Mouse (Mus musculus): ENCODE measurements at regions not wholly inside any gene's neighbourhood (a gene's known extent, or its start where the extent isn't known, plus 50 kb on each side); places are given as distances from the start of the nearest gene placed in this dataset.

GRCm38 (mm10) chr9:46938628-46939027, 59.9 kb upstream of the Gm4791 start:
- DNase-seq (ENCODE audit: low spot score in 2 of 2) = no peak

- DNase-seq (ENCODE audit: low spot score in 2 of 2) = peak in 1 of 2 experiments; percentile 39
Observed at GRCm38 (mm10) chr9:46925641-46926040, 72.9 kb upstream of the Gm4791 start.

DNA sequence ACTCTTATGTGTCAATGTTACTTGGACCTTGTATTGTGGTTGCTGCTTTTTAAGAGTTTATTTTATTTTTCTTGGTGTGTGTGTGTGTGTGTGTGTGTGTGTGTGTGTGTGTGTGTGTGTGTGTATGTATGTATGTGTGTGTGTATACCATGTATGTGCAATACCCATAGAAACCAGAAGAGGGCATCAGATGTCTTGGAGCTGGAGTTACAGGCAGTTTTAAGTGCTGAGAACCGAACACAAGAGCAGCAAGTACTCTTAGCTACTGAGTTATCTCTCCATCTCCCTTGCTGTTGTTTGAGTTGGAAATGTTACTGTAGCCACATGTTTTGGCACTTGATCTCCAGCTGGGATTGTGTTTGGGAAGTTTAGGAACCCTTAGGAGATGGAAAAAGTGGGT, 78.5 kb upstream of the Gm4791 start:
- no peak for DNase-seq (ENCODE audit: low spot score in 2 of 2)

GRCm38 (mm10) chr9:46913238-46913637, 85.3 kb upstream of the Gm4791 start:
- DNase-seq (ENCODE audit: low spot score in 2 of 2) = peak; percentile 61 to 74

DNA sequence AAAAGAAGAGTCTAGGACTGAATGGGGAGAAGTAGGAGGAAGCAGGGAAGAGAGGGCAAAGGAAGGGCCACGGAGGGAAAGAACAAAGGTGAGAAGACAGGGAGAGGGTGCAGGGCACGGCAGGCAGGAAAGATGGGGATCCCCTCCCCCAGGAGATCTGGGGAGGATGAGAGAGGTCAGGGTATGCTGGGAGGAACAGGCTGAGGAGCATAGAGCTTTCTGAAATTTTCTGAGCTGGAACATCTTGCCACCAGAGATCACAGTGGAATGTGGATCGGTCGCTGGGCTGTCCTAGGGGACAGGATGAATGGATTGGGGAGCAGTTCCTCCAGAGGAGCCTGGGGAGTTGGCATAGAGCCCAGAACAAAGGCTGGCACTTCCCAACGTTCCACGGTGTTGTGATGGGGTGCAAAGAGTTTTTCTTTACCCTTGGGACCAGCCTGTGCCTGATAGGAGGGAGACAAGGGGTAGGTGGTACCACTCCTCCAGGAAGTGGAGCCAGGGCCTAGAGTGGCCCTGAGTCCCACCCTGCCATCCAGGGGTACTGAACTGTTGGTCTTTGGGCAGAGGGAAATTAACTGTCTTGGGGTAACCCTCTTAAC, 89.0 kb upstream of the Gm4791 start:
- peak in 1 of 2 experiments; percentile 23 for DNase-seq (ENCODE audit: low spot score in 2 of 2)

- no peak for DNase-seq (ENCODE audit: low spot score in 2 of 2)
Observed at GRCm38 (mm10) chr9:46905081-46905480, 93.5 kb upstream of the Gm4791 start.

GRCm38 (mm10) chr9:46903491-46904220, 94.9 kb upstream of the Gm4791 start:
- DNase-seq (ENCODE audit: low spot score in 2 of 2) = no peak

GRCm38 (mm10) chr9:46899283-46899682, 99.3 kb upstream of the Gm4791 start:
- no peak for DNase-seq (ENCODE audit: low spot score in 2 of 2)

- DNase-seq (ENCODE audit: low spot score in 2 of 2) = peak in 1 of 2 experiments; percentile 31
Observed at GRCm38 (mm10) chr9:46898120-46898519, 100.4 kb upstream of the Gm4791 start.

GRCm38 (mm10) chr9:46891829-46892228, 106.7 kb upstream of the Gm4791 start:
- no peak for DNase-seq (ENCODE audit: low spot score in 2 of 2)

DNA sequence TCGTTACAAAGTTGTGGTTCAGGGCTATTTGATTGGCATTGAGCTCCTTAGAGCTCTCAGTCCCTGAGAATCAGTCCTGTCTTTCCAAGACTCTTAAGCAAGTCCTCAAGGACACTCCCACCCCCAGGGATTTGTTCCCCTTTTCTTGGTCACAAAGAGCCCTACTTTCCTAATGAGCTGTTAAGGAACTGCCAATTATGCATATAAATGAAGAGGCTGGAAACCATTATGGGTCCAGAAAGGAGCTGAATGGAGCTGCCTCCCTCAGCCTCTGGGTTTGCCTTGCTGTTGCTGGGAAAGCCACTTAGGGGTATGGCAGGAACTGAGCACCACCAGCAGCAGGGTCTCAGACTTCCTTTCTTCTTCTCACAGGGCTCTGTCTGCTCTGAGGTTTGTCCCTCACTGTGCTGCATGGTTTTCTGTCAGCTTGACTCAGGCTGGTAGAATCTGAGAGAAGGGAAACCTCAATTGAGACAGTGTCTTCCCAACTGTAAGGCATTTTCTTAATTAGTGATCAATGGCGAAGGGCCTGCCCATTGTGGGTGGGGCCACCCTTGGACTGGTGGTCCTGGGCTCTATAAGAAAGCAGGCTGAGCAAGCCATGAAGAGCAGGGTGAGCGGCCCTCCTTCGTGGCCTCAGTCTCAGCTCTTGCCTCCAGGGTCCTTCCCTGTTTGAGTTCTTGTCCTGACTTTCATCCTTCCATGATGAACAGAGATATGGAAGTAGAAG, 108.4 kb upstream of the Gm4791 start:
- DNase-seq (ENCODE audit: low spot score in 2 of 2) = peak in 1 of 2 experiments; percentile 50

GRCm38 (mm10) chr9:46871211-46871994, 127.1 kb upstream of the Gm4791 start:
- peak in 1 of 2 experiments; percentile 14 for DNase-seq (ENCODE audit: low spot score in 2 of 2)

DNA sequence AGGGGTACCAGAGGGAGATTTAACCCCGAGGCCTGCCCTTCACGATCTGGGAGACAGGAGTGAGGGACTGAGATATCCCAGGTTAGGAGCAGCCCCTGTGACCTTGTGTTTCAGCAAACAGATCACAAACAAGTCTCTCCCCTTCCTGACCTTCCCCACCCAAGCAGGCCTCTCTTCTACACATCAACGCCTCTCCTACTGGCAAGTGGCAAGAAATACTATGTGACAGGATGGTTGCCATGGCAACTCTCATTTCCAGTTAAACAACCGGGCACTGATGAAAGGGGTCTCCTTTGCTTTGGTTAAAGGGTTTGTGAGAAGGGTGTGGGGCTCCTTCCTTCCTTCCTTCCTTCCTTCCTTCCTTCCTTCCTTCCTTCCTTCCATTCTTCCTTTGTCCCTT, 134.6 kb upstream of the Gm4791 start:
- DNase-seq (ENCODE audit: low spot score in 2 of 2) = no peak

GRCm38 (mm10) chr9:46851753-46852152, 146.8 kb upstream of the Gm4791 start:
- DNase-seq (ENCODE audit: low spot score in 2 of 2) = peak in 1 of 2 experiments; percentile 24

DNA sequence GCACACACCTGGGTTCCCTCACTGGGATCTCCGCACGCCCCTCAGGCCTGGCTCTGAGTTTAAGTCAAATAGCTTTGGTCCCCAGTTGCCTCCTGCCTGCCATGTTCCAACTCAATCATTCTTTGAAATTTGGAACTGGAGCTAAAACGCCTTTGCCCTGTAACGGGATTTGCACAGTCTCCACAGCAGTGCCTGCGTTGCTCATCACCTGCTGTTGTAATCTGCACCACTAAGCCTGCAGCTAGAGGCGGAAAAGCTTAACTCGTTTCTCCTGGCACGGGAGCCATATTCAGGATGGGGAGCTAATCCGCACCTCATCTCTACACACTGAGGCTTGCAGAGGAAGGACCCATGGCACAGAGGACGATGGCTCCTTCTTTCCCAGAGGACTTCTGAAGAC, 147.2 kb upstream of the Gm4791 start:
- DNase-seq (ENCODE audit: low spot score in 2 of 2) = no peak

GRCm38 (mm10) chr9:46845276-46845675, 153.3 kb upstream of the Gm4791 start:
- peak in 1 of 2 experiments; percentile 42 for DNase-seq (ENCODE audit: low spot score in 2 of 2)

DNA sequence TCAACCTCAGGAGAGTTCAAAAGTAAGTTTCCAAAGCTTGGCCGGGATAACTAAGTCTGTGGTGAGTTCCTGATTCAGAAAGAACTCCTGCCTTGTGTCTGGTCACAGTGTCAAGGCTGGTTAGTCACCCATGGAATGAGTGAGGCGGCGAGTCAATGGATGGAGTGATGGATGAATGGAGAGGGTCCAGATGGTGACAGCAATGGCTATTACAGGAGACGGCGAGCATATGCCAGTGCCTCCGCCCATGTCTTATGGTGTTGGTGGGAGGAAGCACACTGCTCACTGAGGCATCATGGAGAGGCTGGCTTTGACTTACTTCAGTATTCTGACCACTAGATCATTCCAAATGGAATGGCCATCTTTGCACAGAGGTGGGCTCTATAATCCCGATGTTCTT, 154.8 kb upstream of the Gm4791 start:
- no peak for DNase-seq (ENCODE audit: low spot score in 2 of 2)

DNA sequence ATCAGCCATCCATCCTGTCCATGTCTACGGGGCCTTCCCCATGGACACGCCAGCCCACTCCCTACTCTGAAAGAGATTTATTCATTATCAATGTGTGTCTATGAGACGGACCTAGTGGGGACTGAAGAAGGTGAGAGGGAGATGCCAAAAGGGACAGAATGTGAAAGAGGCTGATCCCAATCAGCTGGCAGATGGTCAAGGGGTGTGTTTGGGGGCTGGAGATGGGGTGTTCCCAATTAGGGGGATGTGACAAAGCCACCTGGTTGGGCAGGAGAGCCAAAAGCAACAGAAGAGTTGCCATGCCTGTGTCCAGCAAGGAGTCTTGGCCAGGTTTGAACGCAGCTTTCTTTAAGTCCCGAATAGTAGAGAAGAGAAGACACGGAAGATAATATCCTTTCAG, 157.0 kb upstream of the Gm4791 start:
- DNase-seq (ENCODE audit: low spot score in 2 of 2) = no peak

GRCm38 (mm10) chr9:46835261-46835660, 163.3 kb upstream of the Gm4791 start:
- no peak for DNase-seq (ENCODE audit: low spot score in 2 of 2)

DNA sequence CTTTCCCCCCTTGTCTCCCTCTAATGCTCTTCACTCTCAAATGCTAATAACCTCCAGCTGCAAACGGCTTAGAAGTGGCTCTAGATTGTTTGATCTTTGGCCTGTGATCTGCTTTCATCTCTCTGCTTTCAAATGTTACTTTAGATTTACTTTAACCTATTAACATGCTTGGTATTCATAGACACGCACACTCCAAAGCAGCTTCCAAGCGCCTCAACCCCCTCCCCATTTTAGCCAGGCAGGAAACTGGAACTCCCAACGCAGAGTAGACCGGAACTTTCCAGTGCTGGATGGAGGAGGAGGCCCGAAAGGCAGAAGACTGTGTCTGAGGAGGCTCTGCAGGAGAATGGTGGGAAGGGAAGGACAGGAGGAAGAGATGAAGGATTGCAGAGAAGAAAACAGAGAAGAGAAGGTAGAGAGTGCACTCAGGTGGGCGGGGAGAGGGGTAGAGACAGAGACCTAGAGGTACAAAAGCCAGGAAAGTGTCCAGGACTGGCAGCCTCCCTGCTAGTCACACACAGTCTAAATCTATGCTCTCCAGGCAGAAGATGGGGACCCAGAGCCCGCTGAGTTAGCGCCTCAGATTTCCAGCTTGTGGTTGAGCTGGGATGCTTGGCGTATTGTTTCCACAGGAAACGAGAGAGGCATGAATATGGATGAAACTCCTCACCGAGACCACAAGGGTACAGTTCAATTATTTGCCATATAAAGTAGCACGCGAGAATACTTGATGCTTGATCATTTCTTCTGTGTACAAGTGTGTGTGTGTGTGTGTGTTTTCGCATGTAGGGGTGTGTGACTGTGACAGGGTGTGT, 167.6 kb upstream of the Gm4791 start:
- no peak for DNase-seq (ENCODE audit: low spot score in 2 of 2)

DNA sequence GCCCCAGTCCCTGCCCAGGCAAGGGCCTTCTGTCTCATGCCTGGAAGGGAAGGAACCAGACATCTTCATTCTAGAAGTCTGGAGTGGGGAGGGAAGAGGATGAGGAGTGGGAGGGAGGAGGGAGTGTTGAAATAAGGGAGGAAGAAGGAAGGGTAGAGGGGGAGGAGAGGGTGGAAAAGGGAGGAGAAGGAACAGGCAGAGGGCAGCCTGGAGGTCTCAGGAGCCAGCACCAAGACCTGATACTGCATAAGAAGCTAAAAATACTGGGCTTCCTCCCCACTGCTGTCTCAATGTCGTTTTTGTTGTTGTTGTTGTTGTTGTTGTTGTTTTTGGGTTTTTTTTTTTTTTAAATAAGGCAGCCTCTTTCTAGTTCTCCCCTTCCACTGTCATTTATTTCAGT, 168.2 kb upstream of the Gm4791 start:
- no peak for DNase-seq (ENCODE audit: low spot score in 2 of 2)
